Mouse (Mus musculus) lung, postnatal 25 days (tissue): ENCODE results near the gene Akr1e1.
"Not testable (repeated sequence)": the region's sequence is repeated elsewhere in the genome, so short reads cannot be mapped to it uniquely, and the experiment has no call there.

Source experiments
- DNase-seq: peaks from one replicate; pipeline ENCODE4 v3.0.0; 2022; ENCODE audit warnings: low spot score

Akr1e1 gene

GRCm38 (mm10) chr13:4608961-4609409 is at the start of gene Akr1e1:
Gene Akr1e1 (minus strand): TSS chr13:4609174.
- peak; percentile 94 for DNase-seq

- DNase-seq, result no peak
These were observed 49.4 kb upstream of the Akr1e1 start for GRCm38 (mm10) chr13:4658346-4658745.

- no peak for DNase-seq
These were observed 47.5 kb upstream of the Akr1e1 start for GRCm38 (mm10) chr13:4656277-4657146.

- no peak for DNase-seq
These were observed 41.2 kb upstream of the Akr1e1 start for GRCm38 (mm10) chr13:4650190-4650589.

- DNase-seq, result no peak
These were observed 36.3 kb upstream of the Akr1e1 start for GRCm38 (mm10) chr13:4645248-4645647.

DNA sequence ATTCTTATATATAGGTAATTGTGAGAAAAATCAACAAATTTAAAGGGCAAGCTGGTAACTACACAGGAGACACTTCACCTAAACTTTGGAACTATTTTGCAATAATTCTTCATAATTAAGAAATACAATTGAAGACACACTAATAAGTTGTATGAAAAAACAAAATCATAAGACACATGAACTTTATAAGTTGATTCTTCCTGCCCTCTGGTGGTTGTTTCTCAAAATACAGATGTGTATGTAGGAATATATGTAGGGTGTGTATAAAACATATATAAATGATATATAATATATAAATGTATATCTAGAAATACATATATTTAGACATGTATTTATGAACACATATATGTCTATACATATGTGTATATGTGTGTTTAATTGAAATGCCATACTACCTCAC is 1.9 kb upstream of the Akr1e1 start:
- DNase-seq, result peak; percentile 8

- DNase-seq, result no peak
These were observed 444 bp downstream of the Akr1e1 start for GRCm38 (mm10) chr13:4608530-4608929.

DNA sequence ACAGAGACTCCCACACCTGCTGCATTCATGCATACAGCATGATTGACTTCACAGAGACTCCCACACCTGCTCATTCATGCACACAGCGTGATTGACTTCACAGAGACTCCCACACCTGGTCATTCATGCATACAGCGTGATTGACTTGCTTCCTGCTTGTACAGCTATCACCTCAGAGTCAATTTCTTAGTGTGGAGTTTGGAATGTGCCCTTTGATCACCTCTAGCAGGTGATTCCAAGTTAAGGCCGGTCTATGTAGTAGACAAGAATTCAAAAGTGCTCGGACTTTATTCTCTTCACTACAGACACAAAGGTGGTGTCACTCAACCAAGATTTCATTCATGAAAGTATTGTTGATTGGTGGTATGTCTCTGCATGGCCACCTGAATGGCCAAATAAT is 2.2 kb downstream of the Akr1e1 start:
- no peak for DNase-seq

DNA sequence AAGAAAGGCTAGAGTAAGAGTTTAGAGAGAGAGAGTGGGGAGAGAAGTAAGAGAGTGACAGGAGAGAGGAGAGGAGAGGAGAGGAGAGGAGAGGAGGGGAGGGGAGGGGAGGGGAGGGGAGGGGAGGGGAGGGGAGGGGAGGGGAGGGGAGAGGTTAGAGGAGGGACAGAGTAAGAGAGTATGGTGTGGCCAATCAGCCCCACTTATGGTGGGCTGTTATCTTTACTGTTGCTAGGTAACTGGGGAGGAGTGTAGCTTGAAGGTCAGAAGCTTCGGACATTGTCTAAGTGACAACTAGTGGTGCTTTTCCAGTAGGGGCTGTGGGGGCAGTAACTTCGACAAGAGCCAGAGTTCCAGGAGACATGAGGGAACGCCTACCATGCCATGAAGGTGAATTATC is 5.5 kb downstream of the Akr1e1 start:
- not testable (repeated sequence) for DNase-seq

- no peak for DNase-seq
These were observed 32.1 kb downstream of the Akr1e1 start for GRCm38 (mm10) chr13:4576921-4577320.

DNA sequence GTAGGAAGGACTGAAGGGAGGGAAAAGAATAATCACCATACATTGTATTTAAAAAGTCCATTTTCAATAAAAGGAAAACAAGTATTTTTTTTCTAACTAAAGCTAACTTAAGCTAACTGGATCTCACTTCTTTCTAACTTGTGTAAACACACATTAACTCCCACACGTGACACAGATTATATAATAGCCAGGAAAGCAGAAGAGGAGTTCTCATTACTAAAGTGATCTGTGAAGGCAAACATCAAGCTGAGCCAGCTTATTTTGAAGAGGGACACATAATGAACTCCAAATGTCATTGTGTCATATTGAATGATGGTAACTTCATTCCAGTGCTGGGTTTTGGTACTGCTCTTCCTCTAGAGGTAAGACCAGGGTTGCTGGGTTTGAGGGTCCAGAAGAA is 35.1 kb downstream of the Akr1e1 start, which contains the start of gene Akr1c21:
Akr1c21 (plus strand) TSS at position 205 of the 400 bp plus-strand sequence.
- DNase-seq, result no peak

DNA sequence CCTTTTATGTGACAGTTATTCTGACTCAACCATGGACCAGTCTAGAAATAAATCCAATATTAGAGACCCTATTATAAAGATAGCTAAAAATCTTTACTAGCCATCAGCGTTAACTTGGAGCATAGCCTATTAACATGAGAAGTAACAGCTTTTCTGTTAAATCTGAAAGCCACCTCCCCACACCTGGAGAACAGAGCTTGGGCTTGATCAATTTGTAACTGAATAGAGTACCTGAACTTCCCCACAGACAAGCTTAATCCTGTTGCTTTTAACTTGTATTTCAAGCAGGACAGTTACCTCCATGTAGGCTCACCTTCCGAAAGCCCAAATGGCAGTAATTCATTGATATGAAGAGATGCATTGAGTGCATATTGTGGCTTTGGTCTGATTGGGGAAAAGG is 43.0 kb downstream of the Akr1e1 start:
- no peak for DNase-seq

GRCm38 (mm10) chr13:4560500-4560899 is 48.5 kb downstream of the Akr1e1 start:
- DNase-seq, result no peak

DNA sequence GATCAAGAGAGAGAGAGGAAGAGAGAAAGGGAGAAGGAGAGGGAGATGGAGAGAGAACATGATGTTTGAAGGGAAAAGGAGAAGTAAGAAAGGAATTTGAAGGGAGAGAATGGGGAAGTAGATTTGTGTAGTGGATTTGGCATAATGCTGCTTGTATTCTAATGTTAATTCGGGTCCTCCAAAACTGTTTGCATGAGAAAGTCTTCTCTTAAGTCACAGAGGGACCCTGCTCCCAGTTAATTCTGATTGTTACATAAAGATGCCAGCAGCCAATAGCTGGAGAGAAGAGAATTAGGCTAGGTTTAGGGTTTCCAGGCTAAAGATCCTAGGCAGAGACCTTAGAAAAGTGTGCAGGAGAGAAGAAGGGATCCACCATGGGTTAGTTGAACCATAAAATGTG is 49.8 kb downstream of the Akr1e1 start:
- no peak for DNase-seq
